Mouse (Mus musculus) small intestine, adult 2 months (tissue): ENCODE measurements around the gene Pnmal2. TPM values are rescaled to one million over a fixed set of nuclear protein-coding genes. Genes with fewer than 3 reads are reported as not detected.

ENCODE experiments used
- H3K27ac ChIP-seq: fragments of 200-500 bp; 2 replicates; pipeline ENCODE4 v1.5.1; 2012; ENCODE audit warnings: low read depth, low read length, control low read depth, inconsistent platforms; ENCODE audit not compliant: insufficient read depth
- H3K27me3 ChIP-seq: fragments of 200-500 bp; 2 replicates; pipeline ENCODE4 v1.6.1; 2012; ENCODE audit warnings: mild to moderate bottlenecking, moderate library complexity, low read length, inconsistent platforms; ENCODE audit not compliant: control insufficient read depth, insufficient read depth
- H3K36me3 ChIP-seq: fragments of 200-500 bp; 2 replicates; pipeline ENCODE4 v1.6.1; 2012; ENCODE audit warnings: mild to moderate bottlenecking, low read length, control low read depth, inconsistent platforms; ENCODE audit not compliant: control insufficient read depth, insufficient read depth
- H3K4me1 ChIP-seq: fragments of 200-500 bp; 2 replicates; pipeline ENCODE4 v1.6.1; 2012; ENCODE audit warnings: low read length, inconsistent platforms, mixed read lengths; ENCODE audit not compliant: control insufficient read depth, insufficient read depth, insufficient read length
- H3K4me3 ChIP-seq: fragments of 200-500 bp; 2 replicates; pipeline ENCODE4 v1.5.1; 2012; ENCODE audit warnings: low read depth, mild to moderate bottlenecking, control low read depth, inconsistent platforms, low read length, moderate library complexity
- CTCF ChIP-seq: fragments of 200-500 bp; IDR thresholded peaks from 2 replicates; pipeline ENCODE4 v1.5.1; 2012; ENCODE audit warnings: low read depth, mild to moderate bottlenecking, control low read depth, inconsistent platforms, low read length, moderate library complexity, mixed read lengths; ENCODE audit not compliant: insufficient replicate concordance, insufficient read length; ENCODE audit errors: extremely low read depth
- POLR2A ChIP-seq: fragments of 200-500 bp; IDR thresholded peaks from 2 replicates; pipeline ENCODE4 v1.6.1; 2012; ENCODE audit warnings: low read depth, mild to moderate bottlenecking, control low read depth, inconsistent platforms, low read length, moderate library complexity
- WGBS: fragments of 180-500 bp; shearing (Covaris S2); methylation state at CpG from one replicate; pipeline ENCODE4 v1.1.7; 2018; 5-methylcytosine and 5-hydroxymethylcytosine counted together
- polyA plus RNA-seq: library from polyadenylated mRNA; depleted of rRNA; stranded (reverse); fragments of >200 nt; gene quantifications from 2 replicates; pipeline ENCODE4 v1.2.3, GENCODE M21; 2012

Gene Pnmal2
- polyA plus RNA-seq, 1 experiment: 1.4 TPM

DNA sequence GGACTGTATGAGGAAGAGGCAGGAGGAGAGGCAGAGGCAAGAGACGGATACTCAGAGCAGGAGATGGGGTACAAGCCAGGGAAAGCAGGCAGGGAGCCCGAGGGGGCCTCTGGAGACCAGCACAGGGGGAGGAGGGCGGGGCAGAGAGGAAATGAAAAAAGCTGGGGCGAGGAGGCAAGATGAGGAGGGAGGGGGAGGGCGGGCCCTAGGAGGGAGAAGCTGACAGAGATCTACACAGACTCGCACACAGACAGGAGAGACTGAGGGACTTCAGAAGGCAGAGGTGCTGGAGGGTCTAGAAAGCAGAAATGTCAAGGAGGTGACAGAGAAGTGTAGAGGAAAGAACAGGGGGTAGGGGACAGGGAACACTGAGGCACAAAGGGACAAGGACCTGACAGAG lies 38.2 kb upstream of the Pnmal2 start, which contains the start of gene Ptgir:
Gene Ptgir (plus strand): TSS at position 210 of the 400 bp plus-strand sequence.
- 27% methylated on average over 6 of the region's 6 CpGs for WGBS
- Histone ChIP-seq H3K36me3 (no peaks in the 10 kb centered on the region), H3K4me3 (peak within 1 kb of the TSS; percentile 20), H3K27ac (no peak within 1 kb of the TSS), H3K4me1 (no peaks in the 10 kb centered on the region; the same call in 1 of the 2 replicates), H3K27me3 (no peaks in the 10 kb centered on the region)
- TF ChIP-seq POLR2A (no peak), CTCF (no peak)

DNA sequence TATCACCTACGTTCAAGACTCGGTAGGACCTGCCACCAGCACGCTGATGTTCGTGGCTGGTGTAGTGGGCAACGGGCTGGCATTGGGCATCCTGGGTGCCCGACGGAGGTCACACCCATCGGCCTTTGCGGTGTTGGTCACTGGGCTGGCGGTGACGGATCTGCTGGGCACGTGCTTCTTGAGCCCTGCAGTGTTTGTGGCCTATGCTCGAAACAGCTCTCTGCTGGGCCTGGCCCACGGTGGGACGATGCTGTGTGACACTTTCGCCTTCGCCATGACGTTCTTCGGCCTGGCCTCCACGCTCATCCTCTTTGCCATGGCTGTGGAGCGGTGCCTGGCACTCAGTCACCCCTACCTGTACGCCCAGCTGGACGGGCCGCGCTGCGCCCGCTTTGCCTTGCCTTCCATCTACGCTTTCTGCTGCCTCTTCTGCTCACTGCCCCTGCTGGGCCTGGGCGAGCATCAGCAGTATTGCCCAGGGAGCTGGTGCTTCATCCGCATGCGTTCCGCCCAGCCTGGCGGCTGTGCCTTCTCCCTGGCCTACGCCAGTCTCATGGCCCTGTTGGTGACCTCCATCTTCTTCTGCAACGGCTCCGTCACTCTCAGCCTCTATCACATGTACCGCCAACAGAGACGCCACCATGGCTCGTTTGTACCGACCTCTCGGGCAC lies 37.5 kb upstream of the Pnmal2 start:
- TF ChIP-seq CTCF (no peak), POLR2A (no peak)
- Histone ChIP-seq H3K4me1 (no peaks in the 10 kb centered on the region; the same call in 1 of the 2 replicates), H3K4me3 (peak overlapping the region; percentile 20), H3K27me3 (no peaks in the 10 kb centered on the region), H3K36me3 (no peaks in the 10 kb centered on the region), H3K27ac (no peak overlapping the region)
- 89% methylated on average over 41 of the region's 41 CpGs for WGBS

DNA sequence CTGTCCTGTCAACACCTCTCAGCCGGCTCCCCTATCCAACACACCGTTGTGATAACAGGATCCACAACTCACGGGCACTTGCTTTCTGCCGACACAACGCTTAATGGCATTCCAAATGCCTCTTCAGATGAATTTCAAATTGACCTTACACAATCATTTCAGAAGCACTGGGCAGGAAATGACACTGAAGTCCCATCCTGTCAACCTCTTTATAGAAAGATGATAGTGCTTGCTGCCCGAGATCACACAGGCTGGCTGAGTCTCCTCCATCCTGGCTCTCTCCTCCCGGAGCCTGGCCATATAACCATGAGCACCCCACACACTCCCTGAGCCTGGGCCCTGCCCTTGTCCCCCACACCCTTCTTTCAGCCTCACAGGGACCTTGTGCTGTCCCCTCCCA lies 36.6 kb upstream of the Pnmal2 start:
- H3K27ac ChIP-seq: no peak overlapping the region
- 55% methylated on average over 7 of the region's 7 CpGs for WGBS
- H3K36me3 ChIP-seq: no peaks in the 10 kb centered on the region
- no peaks in the 10 kb centered on the region; the same call in 1 of the 2 replicates for H3K4me1 ChIP-seq
- no peak for TF ChIP-seq POLR2A
- TF ChIP-seq CTCF: no peak
- no peaks in the 10 kb centered on the region for H3K27me3 ChIP-seq
- peak overlapping the region; percentile 22 for H3K4me3 ChIP-seq

DNA sequence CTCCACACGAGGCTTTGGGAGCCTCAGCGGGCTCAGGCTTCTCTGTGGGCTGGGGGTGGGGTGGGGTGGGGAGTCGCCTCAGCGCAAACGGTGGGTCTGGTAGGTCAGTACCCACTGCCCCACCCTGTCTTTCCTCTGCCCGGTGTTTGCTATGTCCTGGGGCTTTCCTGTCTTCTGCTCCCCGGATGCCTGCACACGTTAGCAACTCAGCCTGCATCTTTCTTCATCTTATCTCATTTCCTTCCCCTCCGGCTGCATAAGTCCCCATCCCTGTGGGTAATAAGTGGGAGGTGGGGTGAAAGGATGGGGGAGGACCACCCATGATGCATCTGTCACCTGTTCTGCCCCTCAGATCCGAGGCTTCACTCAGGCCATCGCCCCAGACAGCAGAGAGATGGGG lies 36.1 kb upstream of the Pnmal2 start:
- peak overlapping the region; percentile 22 for H3K4me3 ChIP-seq
- 28% methylated on average over 11 of the region's 11 CpGs for WGBS
- no peak for TF ChIP-seq CTCF

GRCm38 (mm10) chr7:16908859-16909258 lies 35.6 kb upstream of the Pnmal2 start:
- Histone ChIP-seq H3K27ac (no peak overlapping the region; the same call in 1 of the 2 replicates), H3K4me1 (no peaks in the 10 kb centered on the region; the same call in 1 of the 2 replicates), H3K36me3 (no peaks in the 10 kb centered on the region), H3K4me3 (peak overlapping the region; percentile 15), H3K27me3 (no peaks in the 10 kb centered on the region)
- TF ChIP-seq POLR2A (no peak), CTCF (no peak)
- 59% methylated on average over 11 of the region's 11 CpGs for WGBS

More for the DNA sequence above, 36.1 kb upstream of the Pnmal2 start:
- H3K27me3 ChIP-seq: no peaks in the 10 kb centered on the region
- no peaks in the 10 kb centered on the region; the same call in 1 of the 2 replicates for H3K4me1 ChIP-seq
- peak overlapping the region; percentile 14; the same call in 1 of the 2 replicates for H3K27ac ChIP-seq
- no peaks in the 10 kb centered on the region for H3K36me3 ChIP-seq

- no peak for TF ChIP-seq CTCF
- no peak for TF ChIP-seq POLR2A
- no peak overlapping the region for H3K27ac ChIP-seq
- no peaks in the 10 kb centered on the region; the same call in 1 of the 2 replicates for H3K4me1 ChIP-seq
- H3K4me3 ChIP-seq: no peak overlapping the region
- 56% methylated on average over 10 of the region's 10 CpGs for WGBS
- H3K36me3 ChIP-seq: peaks cover 7% of the 10 kb centered on the region
- no peaks in the 10 kb centered on the region for H3K27me3 ChIP-seq
Measured at GRCm38 (mm10) chr7:16909909-16910308, 34.6 kb upstream of the Pnmal2 start.

DNA sequence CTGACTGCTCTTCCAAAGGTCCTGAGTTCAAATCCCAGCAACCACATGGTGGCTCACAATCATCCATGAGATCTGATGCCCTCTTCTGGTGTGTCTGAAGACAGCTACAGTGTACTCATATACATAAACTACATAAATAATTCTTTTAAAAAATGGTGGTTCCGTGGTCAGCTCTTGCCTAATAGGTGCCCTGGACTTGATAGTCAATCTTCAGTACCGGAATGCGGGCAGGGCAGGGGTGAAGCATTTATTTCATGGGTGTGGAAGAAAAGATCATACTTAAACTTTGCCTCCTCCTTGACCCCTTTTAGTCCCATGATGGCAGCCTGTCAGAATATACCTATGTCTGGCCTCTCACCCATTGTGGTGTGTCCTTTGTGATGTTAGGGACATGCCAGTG lies 32.6 kb upstream of the Pnmal2 start:
- Histone ChIP-seq H3K27me3 (no peaks in the 10 kb centered on the region), H3K27ac (no peak overlapping the region), H3K36me3 (peaks cover 25% of the 10 kb centered on the region), H3K4me1 (no peaks in the 10 kb centered on the region; the same call in 1 of the 2 replicates), H3K4me3 (no peak overlapping the region)
- no peak for TF ChIP-seq CTCF
- no peak for TF ChIP-seq POLR2A
- WGBS: 66% methylated on average over 3 of the region's 3 CpGs
